Mouse (Mus musculus): ENCODE measurements at regions not wholly inside any gene's neighbourhood (a gene's known extent, or its start where the extent isn't known, plus 50 kb on each side); places are given as distances from the start of the nearest gene placed in this dataset.
A peak's percentile ranks its signal among the peaks of the same experiment; 100 is the strongest.

DNA sequence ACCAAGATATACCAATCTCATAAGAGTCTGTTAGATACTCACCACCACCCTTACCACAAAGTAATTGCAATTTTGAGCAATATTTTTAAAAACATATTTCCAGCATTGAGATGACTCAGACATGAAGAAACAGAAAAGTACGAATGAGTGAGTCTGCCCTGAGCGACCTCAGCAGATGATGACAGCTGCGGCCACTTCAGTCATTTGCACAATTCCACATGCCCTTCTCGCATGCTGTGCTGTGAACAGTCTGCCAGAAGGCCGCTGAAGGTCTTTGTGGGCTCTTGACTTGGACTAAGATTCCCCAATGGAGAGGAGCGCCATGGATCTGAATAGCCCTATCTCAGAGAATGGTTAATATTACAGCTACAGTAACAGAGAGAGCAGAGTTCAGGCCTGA is 575.3 kb downstream of the Synb start:
- Histone ChIP-seq H3K4me3 (ENCODE audit: low read depth, low read length) (no peak overlapping the region), H3K9me3 (ENCODE audit: low read length) (no peaks in the 10 kb centered on the region), H3K4me1 (ENCODE audit: insufficient read depth, low read depth, low read length) (0 out of 2 replicates have a peak, but pooled peaks cover 2% of the 10 kb centered on the region), H3K4me2 (replicated peaks; ENCODE audit: low read depth, low read length) (no peak overlapping the region), H3K9ac (replicated peaks; ENCODE audit: low read depth) (no peak overlapping the region), H3K36me3 (ENCODE audit: insufficient read depth, low read length) (no peaks in the 10 kb centered on the region), H3K27ac (ENCODE audit: low read length) (no peak overlapping the region), H3K27me3 (replicated peaks; ENCODE audit: insufficient read depth, low read length) (no peaks in the 10 kb centered on the region)
- TF ChIP-seq CTCF (IDR thresholded peaks at IDR 0.05) (no peak), EP300 (IDR thresholded peaks at IDR 0.05) (no peak)
- 73% methylated on average over 6 of the region's 6 CpGs for WGBS
- ATAC-seq (0 out of 2 replicates have a peak, but pooled peaks have one; percentile 46), DNase-seq (ENCODE audit: low spot score) (peak; percentile 35)

Data from lung, postnatal 0 days (tissue).